Mouse (Mus musculus) liver, adult 2 months (tissue): Measurements from ENCODE around the gene Rapgefl1. TPM values are rescaled to one million over a fixed set of nuclear protein-coding genes. Genes with fewer than 3 reads are reported as not detected.

Source experiments
- DNase-seq: peaks from one replicate; pipeline ENCODE4 v3.0.0-alpha.2; 2011; ENCODE audit warnings: low read depth, low spot score; ENCODE audit errors: extremely low read depth
- H3K27ac ChIP-seq: fragments of 200-500 bp; replicated peaks from 2 replicates; pipeline ENCODE4 v1.5.1; 2012; ENCODE audit warnings: low read depth, mild to moderate bottlenecking, control low read depth, inconsistent platforms, low read length; ENCODE audit not compliant: insufficient read depth
- H3K27me3 ChIP-seq: fragments of 200-500 bp; 2 replicates; pipeline ENCODE4 v1.6.1; 2012; ENCODE audit warnings: mild to moderate bottlenecking, moderate library complexity, low read length, inconsistent platforms; ENCODE audit not compliant: control insufficient read depth, insufficient read depth
- H3K36me3 ChIP-seq: fragments of 200-500 bp; 2 replicates; pipeline ENCODE4 v1.6.1; 2012; ENCODE audit warnings: low read length, inconsistent platforms; ENCODE audit not compliant: control insufficient read depth, insufficient read depth
- H3K4me1 ChIP-seq: fragments of 200-500 bp; 2 replicates; pipeline ENCODE4 v1.6.1; 2011; ENCODE audit warnings: low read length; ENCODE audit not compliant: control insufficient read depth, insufficient read depth
- H3K4me3 ChIP-seq: fragments of 200-500 bp; 2 replicates; pipeline ENCODE4 v1.5.1; 2011; ENCODE audit warnings: low read depth, mild to moderate bottlenecking, control low read depth, low read length, moderate library complexity; ENCODE audit not compliant: insufficient read depth
- H3K79me2 ChIP-seq: fragments of 200-500 bp; 2 replicates; pipeline ENCODE4 v1.6.1; 2012; ENCODE audit warnings: inconsistent platforms, mild to moderate bottlenecking, low read length, moderate library complexity; ENCODE audit not compliant: control insufficient read depth, insufficient read depth
- H3K9ac ChIP-seq: fragments of 200-500 bp; 2 replicates; pipeline ENCODE4 v1.6.1; 2012; ENCODE audit warnings: low read depth, mild to moderate bottlenecking, control low read depth, inconsistent platforms, low read length
- CTCF ChIP-seq: fragments of 200-500 bp; IDR thresholded peaks from 2 replicates; pipeline ENCODE4 v1.5.1; 2011; ENCODE audit warnings: low read depth, low read length, control low read depth
- POLR2A ChIP-seq: fragments of 200-500 bp; IDR thresholded peaks from 2 replicates; pipeline ENCODE4 v1.6.1; 2011; ENCODE audit warnings: low read length, control low read depth; ENCODE audit not compliant: insufficient read depth; ENCODE audit errors: extremely low read depth
- WGBS: fragments of 180-500 bp; shearing (Covaris S2); methylation state at CpG from one replicate; pipeline ENCODE4 v1.1.7; 2018; 5-methylcytosine and 5-hydroxymethylcytosine counted together
- polyA plus RNA-seq: library from polyadenylated mRNA; depleted of rRNA; stranded (reverse); fragments of >200 nt; gene quantifications from 2 replicates; pipeline ENCODE4 v1.2.3, GENCODE M21; 2012
- total RNA-seq: library from RNA; depleted of rRNA; stranded (reverse); fragments of >200 nt; gene quantifications from 2 replicates; pipeline ENCODE4 v1.2.3, GENCODE M21; 2014

Rapgefl1 gene
- total and polyA plus RNA-seq, 2 experiments = 0.18 to 1.9 TPM

- WGBS = 92% methylated on average over 8 of the region's 8 CpGs
- Histone ChIP-seq H3K4me1 (no peaks in the 10 kb centered on the region), H3K9ac (no peak overlapping the region), H3K4me3 (no peak overlapping the region), H3K79me2 (no peaks in the 10 kb centered on the region), H3K27ac (no peak overlapping the region), H3K27me3 (no peaks in the 10 kb centered on the region), H3K36me3 (no peaks in the 10 kb centered on the region)
- DNase-seq = no peak
- no peak for TF ChIP-seq CTCF
- TF ChIP-seq POLR2A = no peak
These were observed 17.5 kb downstream of the Rapgefl1 start for GRCm38 (mm10) chr11:98854116-98854515.

GRCm38 (mm10) chr11:98854659-98855058 lies 18.1 kb downstream of the Rapgefl1 start:
- no peak for DNase-seq
- no peaks in the 10 kb centered on the region for H3K79me2 ChIP-seq
- no peaks in the 10 kb centered on the region for H3K4me1 ChIP-seq
- no peaks in the 10 kb centered on the region for H3K27me3 ChIP-seq
- H3K36me3 ChIP-seq = no peaks in the 10 kb centered on the region
- no peak overlapping the region for H3K4me3 ChIP-seq
- TF ChIP-seq CTCF (no peak), POLR2A (no peak)
- 94% methylated on average over 2 of the region's 2 CpGs for WGBS
- no peak overlapping the region for H3K27ac ChIP-seq
- H3K9ac ChIP-seq = no peak overlapping the region

GRCm38 (mm10) chr11:98858759-98859731 lies 22.5 kb downstream of the Rapgefl1 start:
- no peak for TF ChIP-seq POLR2A
- TF ChIP-seq CTCF = peak; percentile 65
- H3K4me3 ChIP-seq = no peak overlapping the region
- H3K36me3 ChIP-seq = no peaks in the 10 kb centered on the region
- H3K9ac ChIP-seq = no peak overlapping the region
- H3K27me3 ChIP-seq = no peaks in the 10 kb centered on the region
- no peaks in the 10 kb centered on the region for H3K79me2 ChIP-seq
- peak; percentile 66 for DNase-seq
- H3K27ac ChIP-seq = no peak overlapping the region
- H3K4me1 ChIP-seq = peaks cover 3% of the 10 kb centered on the region
- WGBS = 34% methylated on average over 14 of the region's 14 CpGs

- peaks cover 9% of the 10 kb centered on the region; the same call in 1 of the 2 replicates for H3K79me2 ChIP-seq
- WGBS = 8% methylated on average over 37 of the region's 41 CpGs
- TF ChIP-seq CTCF = peak; percentile 71
- 0 out of 2 replicates have a peak, but pooled peaks have one; percentile 32 for TF ChIP-seq POLR2A
- H3K9ac ChIP-seq = peak within 1 kb of the TSS; percentile 80
- no peaks in the 10 kb centered on the region for H3K27me3 ChIP-seq
- peak; percentile 76 for DNase-seq
- H3K4me3 ChIP-seq = peak within 1 kb of the TSS; percentile 82
- peak within 1 kb of the TSS; percentile 65 for H3K27ac ChIP-seq
- peaks cover 3% of the 10 kb centered on the region for H3K4me1 ChIP-seq
- H3K36me3 ChIP-seq = peaks cover 4% of the 10 kb centered on the region; the same call in 1 of the 2 replicates
These were observed 26.6 kb downstream of the Rapgefl1 start, which contains the start of gene Wipf2 for GRCm38 (mm10) chr11:98863028-98863750. TSS of gene Wipf2 (plus strand) at chr11:98863638.

- Histone ChIP-seq H3K27ac (peak overlapping the region; percentile 65), H3K4me3 (peak overlapping the region; percentile 82), H3K4me1 (peaks cover 3% of the 10 kb centered on the region), H3K36me3 (peaks cover 4% of the 10 kb centered on the region; the same call in 1 of the 2 replicates), H3K27me3 (no peaks in the 10 kb centered on the region), H3K9ac (peak overlapping the region; percentile 80), H3K79me2 (peaks cover 9% of the 10 kb centered on the region; the same call in 1 of the 2 replicates)
- peak; percentile 33 for DNase-seq
- TF ChIP-seq CTCF (no peak), POLR2A (no peak)
- WGBS = under 1% methylated on average over 33 of the region's 39 CpGs
These were observed 27.3 kb downstream of the Rapgefl1 start for GRCm38 (mm10) chr11:98863751-98864429.
